ENCODE assay signal across 8 mouse cellular contexts in the genomic region with DNA sequence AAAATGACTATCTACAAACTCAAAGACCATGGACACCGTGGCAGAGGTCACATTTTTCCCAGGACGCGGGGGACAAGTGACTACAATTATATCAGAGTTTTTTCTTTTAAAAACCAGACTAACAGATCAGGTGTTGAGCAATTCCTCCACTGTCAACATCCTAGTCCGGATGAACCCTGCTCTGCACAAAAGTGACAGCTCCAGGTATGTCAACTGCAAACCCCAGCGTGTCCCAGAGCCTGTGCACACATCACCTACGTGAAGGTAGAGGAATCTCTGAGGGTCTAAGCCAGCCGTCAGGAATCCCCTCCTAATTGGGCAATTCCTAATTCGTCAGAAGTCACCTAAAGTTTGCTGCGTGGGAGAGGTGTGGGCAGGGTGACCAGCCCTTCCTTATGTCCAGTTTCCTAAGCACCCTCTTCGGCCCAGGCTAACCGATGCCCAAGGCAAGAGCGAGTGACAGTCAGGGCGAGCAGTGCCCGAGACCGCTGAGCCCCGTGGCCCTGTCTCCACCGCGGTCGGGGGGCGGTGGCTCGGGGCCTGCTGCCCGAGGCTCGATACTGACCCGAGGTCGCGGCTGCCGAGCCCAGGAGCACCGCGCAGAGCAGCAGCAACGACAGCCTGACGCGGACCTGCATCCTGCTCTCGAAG. TPM values are rescaled to one million over a fixed set of nuclear protein-coding genes. Genes with fewer than 3 reads are reported as not detected.
DNase-seq lines count a peak whose midpoint lies in the region; ATAC-seq and TF ChIP-seq lines count a peak whose summit lies in the region.

No protein-coding gene starts in this region.

- intact Hi-C loops in heart, adult 2 months (cut with DNase I), result loop anchor here (5.0 kb wide), 2 partner anchors 261 to 466 kb away; a partner anchor contains a TSS

- no peaks in the 10 kb centered on the region for H3K27me3 ChIP-seq in heart, adult 2 months (ENCODE audit: control insufficient read depth, insufficient read depth, low read length)
- 0 out of 2 replicates have a peak, but pooled peaks cover 4% of the 10 kb centered on the region for H3K27me3 ChIP-seq in forebrain, embryonic 13.5 days
- no peaks in the 10 kb centered on the region for H3K27me3 ChIP-seq in liver, embryonic 11.5 days (replicated peaks; ENCODE audit: control insufficient read depth, insufficient read depth, low read length)
- no peaks in the 10 kb centered on the region for H3K27me3 ChIP-seq in neural tube, embryonic 15.5 days (replicated peaks)

- DNase-seq in heart, adult 2 months, result no peak
- DNase-seq in heart, adult 11 months, result no peak
- no peak for DNase-seq in ES-E14 (ENCODE audit: low read depth, low spot score)
- DNase-seq in liver, embryonic 11.5 days (ENCODE audit: low spot score), result no peak
- DNase-seq in frontal cortex, postnatal 14 days (ENCODE audit: low spot score in 2 of 2), result no peak
- DNase-seq in thymus, postnatal 10 days (ENCODE audit: low spot score in 2 of 2), result no peak

- no peaks in the 10 kb centered on the region for H3K9me3 ChIP-seq in ES-E14 (ENCODE audit: control insufficient read depth, insufficient read depth, low read depth, low read length)
- H3K9me3 ChIP-seq in forebrain, embryonic 13.5 days (replicated peaks), result no peaks in the 10 kb centered on the region
- no peaks in the 10 kb centered on the region for H3K9me3 ChIP-seq in liver, embryonic 11.5 days (ENCODE audit: control insufficient read depth, low read length)
- no peaks in the 10 kb centered on the region for H3K9me3 ChIP-seq in neural tube, embryonic 15.5 days (replicated peaks)

- H3K36me3 ChIP-seq in heart, adult 2 months (ENCODE audit: control insufficient read depth, insufficient read depth, low read length), result no peaks in the 10 kb centered on the region
- H3K36me3 ChIP-seq in ES-E14 (ENCODE audit: control insufficient read depth, insufficient read depth, low read length, poor library complexity, severe bottlenecking), result no peaks in the 10 kb centered on the region
- 0 out of 2 replicates have a peak, but pooled peaks cover 4% of the 10 kb centered on the region for H3K36me3 ChIP-seq in forebrain, embryonic 13.5 days (ENCODE audit: poor library complexity, severe bottlenecking)
- no peaks in the 10 kb centered on the region for H3K36me3 ChIP-seq in liver, embryonic 11.5 days (ENCODE audit: control insufficient read depth, insufficient read depth, low read length)
- H3K36me3 ChIP-seq in neural tube, embryonic 15.5 days, result 0 out of 2 replicates have a peak, but pooled peaks cover 4% of the 10 kb centered on the region

- peak overlapping the region; percentile 90 for H3K4me2 ChIP-seq in forebrain, embryonic 13.5 days
- H3K4me2 ChIP-seq in liver, embryonic 11.5 days, result peak overlapping the region; percentile 88
- H3K4me2 ChIP-seq in neural tube, embryonic 15.5 days, result peak overlapping the region; percentile 80

- in situ Hi-C loops in ES-E14 (cut with MboI; ENCODE audit: low sequenced_read_pairs in 2 of 2, unreplicated experiment in 2 of 2), result no loop called here

- under 1% methylated on average over 33 of the region's 33 CpGs for WGBS in heart, adult 2 months
- 3% methylated on average over 33 of the region's 33 CpGs for WGBS in forebrain, embryonic 13.5 days
- 3% methylated on average over 33 of the region's 33 CpGs for WGBS in liver, embryonic 11.5 days
- WGBS in neural tube, embryonic 15.5 days, result 4% methylated on average over 31 of the region's 33 CpGs

- peak overlapping the region; percentile 76 for H3K27ac ChIP-seq in heart, adult 2 months
- no peak overlapping the region for H3K27ac ChIP-seq in ES-E14 (ENCODE audit: insufficient read depth, low read depth, low read length, poor library complexity, severe bottlenecking)
- peak overlapping the region; percentile 66; the same call in 1 of the 2 replicates for H3K27ac ChIP-seq in forebrain, embryonic 13.5 days
- peak overlapping the region; percentile 60 for H3K27ac ChIP-seq in liver, embryonic 11.5 days (ENCODE audit: low read depth, low read length)
- H3K27ac ChIP-seq in neural tube, embryonic 15.5 days (replicated peaks), result peak overlapping the region; percentile 78

- H3K9ac ChIP-seq in heart, adult 2 months (ENCODE audit: low read depth, low read length), result peak overlapping the region; percentile 85
- H3K9ac ChIP-seq in ES-E14 (ENCODE audit: insufficient read depth, low read depth, low read length, poor library complexity, severe bottlenecking), result peak overlapping the region; percentile 92
- H3K9ac ChIP-seq in forebrain, embryonic 13.5 days, result peak overlapping the region; percentile 89
- peak overlapping the region; percentile 85 for H3K9ac ChIP-seq in liver, embryonic 11.5 days (ENCODE audit: low read depth, low read length)
- H3K9ac ChIP-seq in neural tube, embryonic 15.5 days (replicated peaks), result peak overlapping the region; percentile 88

- H3K79me2 ChIP-seq in heart, adult 2 months (replicated peaks; ENCODE audit: control insufficient read depth, insufficient read depth, low read length), result no peaks in the 10 kb centered on the region; the same call in 1 of the 2 replicates

- H3K4me1 ChIP-seq in heart, adult 2 months (ENCODE audit: control insufficient read depth, insufficient read depth, low read length), result no peaks in the 10 kb centered on the region; the same call in 1 of the 2 replicates
- 0 out of 4 replicates have a peak, but pooled peaks cover 0 to 2% of the 10 kb centered on the region in 2 experiments for H3K4me1 ChIP-seq in ES-E14 (ENCODE audit: control insufficient read depth in 2 of 2, insufficient read depth in 2 of 2, low read length in 2 of 2, poor library complexity in 1 of 2)
- peaks cover 24% of the 10 kb centered on the region for H3K4me1 ChIP-seq in forebrain, embryonic 13.5 days
- peaks cover 8% of the 10 kb centered on the region; the same call in 1 of the 2 replicates for H3K4me1 ChIP-seq in liver, embryonic 11.5 days (replicated peaks; ENCODE audit: control insufficient read depth, insufficient read depth, low read length)
- H3K4me1 ChIP-seq in neural tube, embryonic 15.5 days, result peaks cover 21% of the 10 kb centered on the region

- no peak for TF ChIP-seq EP300 in heart, adult 2 months (IDR thresholded peaks at IDR 0.05; ENCODE audit: insufficient read depth, low read depth, low read length)

- ATAC-seq in forebrain, embryonic 13.5 days, result peak; percentile 72
- ATAC-seq in liver, embryonic 11.5 days (replicated peaks; ENCODE audit: low FRiP score), result peak; percentile 60
- ATAC-seq in neural tube, embryonic 15.5 days (ENCODE audit: low FRiP score), result peak; percentile 75

- no peak for TF ChIP-seq CTCF in heart, adult 2 months (IDR thresholded peaks at IDR 0.05)

- TF ChIP-seq POLR2A in heart, adult 2 months (IDR thresholded peaks at IDR 0.05; ENCODE audit: insufficient read depth, low read depth, low read length), result no peak

- H3K4me3 ChIP-seq in heart, adult 2 months, result peak overlapping the region; percentile 73
- peak overlapping the region; percentile 87 to 89 for H3K4me3 ChIP-seq in ES-E14 (ENCODE audit: insufficient read depth in 1 of 2, low read depth in 1 of 2, low read length in 2 of 2, poor library complexity in 1 of 2, severe bottlenecking in 1 of 2)
- peak overlapping the region; percentile 86 for H3K4me3 ChIP-seq in forebrain, embryonic 13.5 days
- peak overlapping the region; percentile 80 for H3K4me3 ChIP-seq in liver, embryonic 11.5 days (ENCODE audit: low read depth, low read length)
- H3K4me3 ChIP-seq in neural tube, embryonic 15.5 days (replicated peaks), result peak overlapping the region; percentile 64

TF ChIP-seq in ES-E14, 5 proteins besides CTCF, POLR2A, EP300 and RAD21:
- TF ChIP-seq ZC3H11A (IDR thresholded peaks at IDR 0.05; ENCODE audit: borderline replicate concordance, low read depth, low read length) (no peak), HCFC1 (IDR thresholded peaks at IDR 0.05; ENCODE audit: borderline replicate concordance, insufficient read depth, low read length) (no peak), MAFK (IDR thresholded peaks at IDR 0.05; ENCODE audit: insufficient read depth, low read depth, low read length) (no peak), CHD2 (IDR thresholded peaks at IDR 0.05; ENCODE audit: low read depth, low read length) (no peak), ZNF384 (IDR thresholded peaks at IDR 0.05; ENCODE audit: low read depth, low read length) (no peak)

RNA-seq across cellular contexts. Expression of a gene that starts 0.4 kb away (rescaled TPM):
- total RNA-seq in heart, adult 2 months (2021), result 10 to 100 TPM; 64.5 to 64.9 TPM
- 19.5 and 33.3 TPM in 2 replicates for polyA plus RNA-seq in heart, adult 2 months (2012; rRNA removed)
- total RNA-seq in ES-E14 (2012; rRNA removed), result 64.6 and 91.3 TPM in 2 replicates
- polyA plus RNA-seq in forebrain, embryonic 13.5 days (2015; fragmentation: Nextera tagmentation; extraction: Ambion mirVana), result 93.4 and 95.3 TPM in 2 replicates
- polyA plus RNA-seq in liver, embryonic 11.5 days (2014; fragmentation: Nextera tagmentation; extraction: Ambion mirVana), result 67.1 and 71.5 TPM in 2 replicates
- 106 and 110 TPM in 2 replicates for polyA plus RNA-seq in neural tube, embryonic 15.5 days (2015; fragmentation: Nextera tagmentation; extraction: Ambion mirVana)
